Mouse (Mus musculus): ENCODE results near the gene Srsf11. TPM values are rescaled to one million over a fixed set of nuclear protein-coding genes. Genes with fewer than 3 reads are reported as not detected.

Gene Srsf11
- polyA plus RNA-seq, 1 experiment from 2014 or later, result 306 TPM

GRCm38 (mm10) chr3:158040755-158041154 is 4.3 kb upstream of the Srsf11 start:
- no peak for ATAC-seq (ENCODE audit: low read depth)
- 89% methylated on average over 2 of the region's 2 CpGs for WGBS
- peaks cover 13% of the 10 kb centered on the region for H3K4me1 ChIP-seq (replicated peaks)

GRCm38 (mm10) chr3:158038106-158038505 is 1.7 kb upstream of the Srsf11 start:
- no peak for ATAC-seq (ENCODE audit: low read depth)

More at GRCm38 (mm10) chr3:158040755-158041154, 4.3 kb upstream of the Srsf11 start:
- Histone ChIP-seq H3K27me3 (no peaks in the 10 kb centered on the region), H3K9ac (no peak overlapping the region), H3K4me3 (no peak overlapping the region), H3K36me3 (no peaks in the 10 kb centered on the region), H3K9me3 (no peaks in the 10 kb centered on the region), H3K4me2 (no peak overlapping the region), H3K27ac (replicated peaks) (no peak overlapping the region)

GRCm38 (mm10) chr3:158035866-158036265 is 573 bp downstream of the Srsf11 start:
- peaks cover 41% of the 10 kb centered on the region for H3K4me1 ChIP-seq (replicated peaks)
- peak; percentile 15; the same call in 1 of the 2 replicates for ATAC-seq (ENCODE audit: low read depth)
- no peaks in the 10 kb centered on the region for H3K9me3 ChIP-seq
- H3K27me3 ChIP-seq, result no peaks in the 10 kb centered on the region
- WGBS, result 1% methylated on average over 11 of the region's 11 CpGs
- H3K27ac ChIP-seq (replicated peaks), result peak overlapping the region; percentile 86
- peak overlapping the region; percentile 94 for H3K9ac ChIP-seq
- peak overlapping the region; percentile 95 for H3K4me3 ChIP-seq
- H3K36me3 ChIP-seq, result no peaks in the 10 kb centered on the region
- peak overlapping the region; percentile 71 for H3K4me2 ChIP-seq

More at GRCm38 (mm10) chr3:158038106-158038505, 1.7 kb upstream of the Srsf11 start:
- H3K4me2 ChIP-seq, result no peak overlapping the region
- WGBS, result 85% methylated on average over 3 of the region's 3 CpGs
- no peak overlapping the region for H3K9ac ChIP-seq
- H3K4me1 ChIP-seq (replicated peaks), result peaks cover 30% of the 10 kb centered on the region
- no peak overlapping the region for H3K4me3 ChIP-seq
- H3K27me3 ChIP-seq, result no peaks in the 10 kb centered on the region
- no peak overlapping the region for H3K27ac ChIP-seq (replicated peaks)
- no peaks in the 10 kb centered on the region for H3K36me3 ChIP-seq
- H3K9me3 ChIP-seq, result no peaks in the 10 kb centered on the region

GRCm38 (mm10) chr3:158032106-158032505 is 4.3 kb downstream of the Srsf11 start:
- H3K4me2 ChIP-seq, result peak overlapping the region; percentile 86
- ATAC-seq (ENCODE audit: low read depth), result no peak
- 5% methylated on average over 4 of the region's 4 CpGs for WGBS

GRCm38 (mm10) chr3:158031371-158031925 is 5.0 kb downstream of the Srsf11 start:
- whole genome bisulfite sequencing, result 0% methylated on average over 61 of the region's 61 CpGs
- no peaks in the 10 kb centered on the region for H3K27me3 ChIP-seq
- peak; percentile 93 for ATAC-seq (ENCODE audit: low read depth)
- H3K4me2 ChIP-seq, result peak overlapping the region; percentile 86
- H3K4me3 ChIP-seq, result peak overlapping the region; percentile 82
- H3K27ac ChIP-seq (replicated peaks), result peak overlapping the region; percentile 96
- no peaks in the 10 kb centered on the region for H3K9me3 ChIP-seq
- H3K4me1 ChIP-seq (replicated peaks), result peaks cover 49% of the 10 kb centered on the region
- H3K36me3 ChIP-seq, result peaks cover 3% of the 10 kb centered on the region; the same call in 1 of the 2 replicates
- H3K9ac ChIP-seq, result peak overlapping the region; percentile 91

More at GRCm38 (mm10) chr3:158032106-158032505, 4.3 kb downstream of the Srsf11 start:
- Histone ChIP-seq H3K9ac (peak overlapping the region; percentile 91), H3K36me3 (no peaks in the 10 kb centered on the region), H3K27ac (replicated peaks) (peak overlapping the region; percentile 96), H3K9me3 (no peaks in the 10 kb centered on the region), H3K4me3 (peak overlapping the region; percentile 82), H3K27me3 (no peaks in the 10 kb centered on the region), H3K4me1 (replicated peaks) (peaks cover 52% of the 10 kb centered on the region)

- H3K9ac ChIP-seq, result no peak overlapping the region
- no peak overlapping the region for H3K27ac ChIP-seq (replicated peaks)
- H3K4me3 ChIP-seq, result no peak overlapping the region
- no peaks in the 10 kb centered on the region for H3K9me3 ChIP-seq
- H3K36me3 ChIP-seq, result peaks cover 68% of the 10 kb centered on the region
- no peaks in the 10 kb centered on the region for H3K4me1 ChIP-seq (replicated peaks)
- WGBS, result 45% methylated on average over 1 of the region's 1 CpGs
- H3K27me3 ChIP-seq, result no peaks in the 10 kb centered on the region
- ATAC-seq (ENCODE audit: low read depth), result no peak
- H3K4me2 ChIP-seq, result no peak overlapping the region
Observed at GRCm38 (mm10) chr3:158009762-158010320, 26.6 kb downstream of the Srsf11 start.

GRCm38 (mm10) chr3:158008647-158009046 is 27.8 kb downstream of the Srsf11 start:
- Histone ChIP-seq H3K9me3 (no peaks in the 10 kb centered on the region), H3K27ac (replicated peaks) (no peak overlapping the region), H3K4me3 (no peak overlapping the region), H3K36me3 (peaks cover 67% of the 10 kb centered on the region), H3K4me2 (no peak overlapping the region), H3K4me1 (replicated peaks) (no peaks in the 10 kb centered on the region), H3K27me3 (no peaks in the 10 kb centered on the region), H3K9ac (no peak overlapping the region)
- WGBS, result 78% methylated on average over 1 of the region's 1 CpGs
- ATAC-seq (ENCODE audit: low read depth), result no peak

- no peaks in the 10 kb centered on the region for H3K9me3 ChIP-seq
- WGBS, result 84% methylated on average over 1 of the region's 1 CpGs
- no peak overlapping the region for H3K4me2 ChIP-seq
- ATAC-seq (ENCODE audit: low read depth), result no peak
- H3K4me3 ChIP-seq, result no peak overlapping the region
- H3K27me3 ChIP-seq, result no peaks in the 10 kb centered on the region
- no peaks in the 10 kb centered on the region for H3K4me1 ChIP-seq (replicated peaks)
- H3K36me3 ChIP-seq, result peaks cover 26% of the 10 kb centered on the region
- no peak overlapping the region for H3K27ac ChIP-seq (replicated peaks)
- no peak overlapping the region for H3K9ac ChIP-seq
Observed at GRCm38 (mm10) chr3:157998742-157999369, 37.6 kb downstream of the Srsf11 start.

- no peaks in the 10 kb centered on the region for H3K27me3 ChIP-seq
- H3K9ac ChIP-seq, result no peak overlapping the region
- 94% methylated on average over 2 of the region's 2 CpGs for WGBS
- peaks cover 12% of the 10 kb centered on the region for H3K36me3 ChIP-seq
- H3K9me3 ChIP-seq, result no peaks in the 10 kb centered on the region
- no peak overlapping the region for H3K4me2 ChIP-seq
- H3K27ac ChIP-seq (replicated peaks), result no peak overlapping the region
- no peak for ATAC-seq (ENCODE audit: low read depth)
- no peak overlapping the region for H3K4me3 ChIP-seq
- no peaks in the 10 kb centered on the region for H3K4me1 ChIP-seq (replicated peaks)
Observed at GRCm38 (mm10) chr3:157995726-157996125, 40.7 kb downstream of the Srsf11 start.

- peaks cover 26% of the 10 kb centered on the region for H3K36me3 ChIP-seq
- H3K4me3 ChIP-seq, result no peak overlapping the region
- no peaks in the 10 kb centered on the region for H3K4me1 ChIP-seq (replicated peaks)
- H3K27me3 ChIP-seq, result no peaks in the 10 kb centered on the region
- no peak overlapping the region for H3K27ac ChIP-seq (replicated peaks)
- no peak overlapping the region for H3K9ac ChIP-seq
- no peak overlapping the region for H3K4me2 ChIP-seq
- H3K9me3 ChIP-seq, result no peaks in the 10 kb centered on the region
- no peak for ATAC-seq (ENCODE audit: low read depth)
Observed at GRCm38 (mm10) chr3:157993322-157993721, 43.1 kb downstream of the Srsf11 start.

- H3K27me3 ChIP-seq, result no peaks in the 10 kb centered on the region
- H3K4me3 ChIP-seq, result no peak overlapping the region
- H3K9me3 ChIP-seq, result no peaks in the 10 kb centered on the region
- H3K27ac ChIP-seq (replicated peaks), result no peak overlapping the region
- ATAC-seq (ENCODE audit: low read depth), result no peak
- no peak overlapping the region for H3K4me2 ChIP-seq
- H3K4me1 ChIP-seq (replicated peaks), result no peaks in the 10 kb centered on the region
- H3K36me3 ChIP-seq, result no peaks in the 10 kb centered on the region
- H3K9ac ChIP-seq, result no peak overlapping the region
Observed at GRCm38 (mm10) chr3:157979619-157980018, 56.8 kb downstream of the Srsf11 start.

GRCm38 (mm10) chr3:157973236-157973635 is 63.2 kb downstream of the Srsf11 start:
- no peak for ATAC-seq (ENCODE audit: low read depth)
- no peak overlapping the region for H3K4me3 ChIP-seq
- no peaks in the 10 kb centered on the region for H3K9me3 ChIP-seq
- no peaks in the 10 kb centered on the region for H3K4me1 ChIP-seq (replicated peaks)
- H3K27me3 ChIP-seq, result no peaks in the 10 kb centered on the region
- no peak overlapping the region for H3K27ac ChIP-seq (replicated peaks)
- 98% methylated on average over 2 of the region's 2 CpGs for WGBS
- H3K36me3 ChIP-seq, result peaks cover 3% of the 10 kb centered on the region; the same call in 1 of the 2 replicates
- no peak overlapping the region for H3K4me2 ChIP-seq
- no peak overlapping the region for H3K9ac ChIP-seq

Measured in neural tube, embryonic 13.5 days (tissue).